Mouse (Mus musculus) bone marrow macrophage, adult 2 months (primary cell): Measurements from ENCODE around the gene Lta. TPM values are rescaled to one million over a fixed set of nuclear protein-coding genes. Genes with fewer than 3 reads are reported as not detected.

Experiments
- H3K27ac ChIP-seq: 2 replicates; pipeline ENCODE4 v1.5.1; 2012; ENCODE audit warnings: low read depth, low read length; ENCODE audit not compliant: insufficient read depth
- H3K4me1 ChIP-seq: 2 replicates; pipeline ENCODE4 v1.6.1; 2012; ENCODE audit warnings: low read length; ENCODE audit not compliant: control insufficient read depth, insufficient read depth
- H3K4me3 ChIP-seq: 2 replicates; pipeline ENCODE4 v1.5.1; 2012; ENCODE audit warnings: mild to moderate bottlenecking, low read length, moderate library complexity; ENCODE audit not compliant: insufficient read depth
- CTCF ChIP-seq: IDR thresholded peaks from 2 replicates; pipeline ENCODE4 v1.5.1; 2012; ENCODE audit warnings: low read depth, mild to moderate bottlenecking, low read length, moderate library complexity
- POLR2A ChIP-seq: IDR thresholded peaks from 2 replicates; pipeline ENCODE4 v1.6.1; 2012; ENCODE audit warnings: mild to moderate bottlenecking, low read depth, low read length, borderline replicate concordance
- polyA plus RNA-seq: library from polyadenylated mRNA; stranded (reverse); fragments of >200 nt; gene quantifications from 2 replicates; pipeline ENCODE4 v1.2.4, GENCODE M21; 2012; ENCODE audit not compliant: missing spikeins, insufficient read depth, insufficient read length

The Lta gene
- polyA plus RNA-seq, 1 experiment = not detected

GRCm38 (mm10) chr17:35173329-35173728, 31.8 kb downstream of the Lta start:
- Histone ChIP-seq H3K4me1 (peaks cover 41% of the 10 kb centered on the region), H3K4me3 (no peak overlapping the region), H3K27ac (peak overlapping the region; percentile 88)
- no peak for TF ChIP-seq POLR2A

- Histone ChIP-seq H3K27ac (peak overlapping the region; percentile 96), H3K4me3 (peak overlapping the region; percentile 78), H3K4me1 (peaks cover 41% of the 10 kb centered on the region)
- peak; percentile 17; the same call in 1 of the 2 replicates for TF ChIP-seq CTCF
- no peak for TF ChIP-seq POLR2A
These were observed 32.5 kb downstream of the Lta start for GRCm38 (mm10) chr17:35172445-35173234.

- no peak overlapping the region for H3K27ac ChIP-seq
- TF ChIP-seq CTCF = no peak
- TF ChIP-seq POLR2A = no peak
- no peak overlapping the region for H3K4me3 ChIP-seq
- peaks cover 35% of the 10 kb centered on the region for H3K4me1 ChIP-seq
These were observed 36.5 kb downstream of the Lta start for GRCm38 (mm10) chr17:35168541-35169207.

- Histone ChIP-seq H3K27ac (no peak overlapping the region), H3K4me1 (peaks cover 29% of the 10 kb centered on the region), H3K4me3 (no peak overlapping the region)
- TF ChIP-seq CTCF (no peak), POLR2A (no peak)
These were observed 37.4 kb downstream of the Lta start for GRCm38 (mm10) chr17:35167794-35168193.

- peaks cover 26% of the 10 kb centered on the region for H3K4me1 ChIP-seq
- no peak overlapping the region for H3K4me3 ChIP-seq
- no peak for TF ChIP-seq POLR2A
- no peak for TF ChIP-seq CTCF
- H3K27ac ChIP-seq = no peak overlapping the region
These were observed 38.7 kb downstream of the Lta start for GRCm38 (mm10) chr17:35166352-35167035.

GRCm38 (mm10) chr17:35165451-35166155, 39.5 kb downstream of the Lta start:
- H3K27ac ChIP-seq = peak overlapping the region; percentile 76
- H3K4me1 ChIP-seq = peaks cover 18% of the 10 kb centered on the region
- H3K4me3 ChIP-seq = peak overlapping the region; percentile 67
- TF ChIP-seq CTCF = no peak
- no peak for TF ChIP-seq POLR2A

- H3K4me1 ChIP-seq = peaks cover 18% of the 10 kb centered on the region
- TF ChIP-seq CTCF (no peak), POLR2A (0 out of 2 replicates have a peak, but pooled peaks have one; percentile 57)
- peak within 1 kb of the TSS; percentile 77 for H3K4me3 ChIP-seq
- H3K27ac ChIP-seq = peak within 1 kb of the TSS; percentile 87
These were observed 40.3 kb downstream of the Lta start, which contains the start of gene Prrc2a for GRCm38 (mm10) chr17:35164568-35165450. Gene Prrc2a, minus strand, starts transcription at chr17:35164897.

- Histone ChIP-seq H3K4me1 (peaks cover 18% of the 10 kb centered on the region), H3K4me3 (peak overlapping the region; percentile 77), H3K27ac (peak overlapping the region; percentile 87)
- TF ChIP-seq CTCF (no peak), POLR2A (no peak)
These were observed 41.0 kb downstream of the Lta start for GRCm38 (mm10) chr17:35164218-35164567.
